Mouse (Mus musculus): ENCODE results near the gene Fgf14.

Gene Fgf14

DNA sequence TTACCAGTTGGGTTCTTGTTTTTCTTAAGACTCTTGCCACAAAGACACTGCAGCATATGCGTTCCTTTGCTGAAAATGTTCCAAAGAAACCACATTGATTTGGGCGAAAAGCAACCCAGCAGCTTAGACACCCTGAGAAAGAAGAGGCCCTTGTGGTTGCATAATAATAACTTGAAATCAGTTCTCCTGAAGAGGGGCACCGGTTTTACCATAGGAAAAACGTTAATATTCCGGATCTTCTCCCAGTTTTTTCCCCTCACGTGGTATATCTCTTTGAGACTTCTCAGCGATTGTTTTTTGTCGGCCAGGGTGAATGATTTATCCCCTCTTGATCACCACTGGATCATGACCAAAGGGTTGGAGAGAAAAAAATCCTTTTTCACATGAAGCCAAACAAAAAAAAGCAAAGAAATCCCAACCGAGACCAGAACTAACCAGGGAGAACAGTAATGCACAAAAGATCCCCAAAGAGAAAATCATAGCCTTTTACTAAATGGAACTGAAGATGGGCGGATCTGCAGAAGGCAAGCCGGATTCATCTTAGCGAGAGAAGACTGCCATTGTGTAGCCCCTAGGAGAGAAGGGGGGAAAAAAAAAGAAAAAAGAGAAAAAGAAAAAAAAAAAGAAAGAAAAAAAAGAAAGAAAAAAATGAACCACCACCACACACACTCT lies at the start of gene Fgf14:
Gene Fgf14, minus strand, starts transcription at position 622 of the 672 bp plus-strand sequence.
- H3K36me3 ChIP-seq (ENCODE audit: control insufficient read depth, insufficient read depth, low read length, poor library complexity, severe bottlenecking) = no peaks in the 10 kb centered on the region
- no peaks in the 10 kb centered on the region for H3K27me3 ChIP-seq (ENCODE audit: control insufficient read depth, insufficient read depth, low read length, poor library complexity, severe bottlenecking)
- no peak for DNase-seq (ENCODE audit: low read depth, low spot score)

DNA sequence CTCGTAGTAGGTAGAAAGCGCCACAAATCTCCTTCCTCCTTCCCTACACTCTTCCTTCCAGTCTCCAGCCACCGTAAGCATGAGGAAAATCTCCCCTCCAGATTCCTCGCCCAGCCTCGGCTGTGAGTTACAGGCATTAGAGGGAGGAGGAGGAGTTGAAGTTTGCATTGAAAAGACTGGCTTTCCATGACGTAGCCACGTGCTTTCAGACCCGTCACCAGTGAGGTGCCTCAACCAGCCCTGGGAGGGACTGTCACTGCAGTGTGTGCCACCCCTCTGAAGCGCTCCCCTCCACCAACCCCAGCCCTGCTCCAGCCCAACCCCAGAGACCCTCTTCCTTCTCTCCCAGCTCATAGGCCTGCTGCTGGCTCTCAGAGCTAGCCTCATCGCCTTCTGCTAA lies 452 bp upstream of the Fgf14 start:
- Histone ChIP-seq H3K27me3 (ENCODE audit: control insufficient read depth, insufficient read depth, low read length, poor library complexity, severe bottlenecking) (no peaks in the 10 kb centered on the region), H3K36me3 (ENCODE audit: control insufficient read depth, insufficient read depth, low read length, poor library complexity, severe bottlenecking) (no peaks in the 10 kb centered on the region)
- DNase-seq (ENCODE audit: low read depth, low spot score) = no peak

DNA sequence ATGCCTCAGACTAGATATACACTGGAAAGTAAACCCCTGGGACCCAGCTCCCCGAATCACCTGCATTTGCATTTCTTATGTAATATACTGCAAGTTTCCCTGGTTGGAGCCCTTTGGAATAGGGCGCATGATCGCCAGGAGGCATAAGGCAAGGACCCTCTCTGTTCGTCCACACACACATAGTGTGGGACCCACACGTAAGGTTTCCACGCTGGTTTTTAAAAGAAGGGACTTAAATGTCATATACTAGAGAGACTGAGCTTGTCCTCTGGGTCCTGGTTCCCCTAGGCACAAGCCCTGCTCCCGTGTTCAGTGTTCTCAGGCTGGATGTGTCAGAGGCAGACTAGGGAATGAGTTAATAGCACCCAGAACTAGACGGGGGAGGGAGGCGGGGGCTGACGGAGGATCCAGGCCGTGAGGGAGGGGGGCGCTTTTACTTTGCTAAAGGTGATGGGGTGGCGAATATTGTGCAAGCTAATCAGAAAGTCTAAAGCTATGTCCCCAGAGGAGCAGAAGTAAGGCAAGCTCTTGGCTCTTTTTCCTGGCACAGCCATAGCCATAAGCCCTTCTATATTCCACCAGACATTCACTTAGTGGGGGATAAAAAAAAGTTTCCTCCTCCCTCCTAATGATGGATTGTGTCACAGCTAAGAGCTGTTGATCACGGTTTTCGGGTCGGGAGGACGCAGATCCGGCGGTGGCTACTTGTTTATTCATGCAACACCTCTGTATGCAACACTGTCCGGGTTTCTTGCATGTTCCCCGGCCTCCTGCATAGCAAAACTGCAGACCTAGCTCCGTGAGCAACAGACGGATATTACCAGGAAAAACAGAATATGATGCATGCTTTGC lies 1.0 kb downstream of the Fgf14 start:
- DNase-seq (ENCODE audit: low read depth, low spot score) = no peak
- Histone ChIP-seq H3K27me3 (ENCODE audit: control insufficient read depth, insufficient read depth, low read length, poor library complexity, severe bottlenecking) (no peaks in the 10 kb centered on the region), H3K36me3 (ENCODE audit: control insufficient read depth, insufficient read depth, low read length, poor library complexity, severe bottlenecking) (no peaks in the 10 kb centered on the region)

DNA sequence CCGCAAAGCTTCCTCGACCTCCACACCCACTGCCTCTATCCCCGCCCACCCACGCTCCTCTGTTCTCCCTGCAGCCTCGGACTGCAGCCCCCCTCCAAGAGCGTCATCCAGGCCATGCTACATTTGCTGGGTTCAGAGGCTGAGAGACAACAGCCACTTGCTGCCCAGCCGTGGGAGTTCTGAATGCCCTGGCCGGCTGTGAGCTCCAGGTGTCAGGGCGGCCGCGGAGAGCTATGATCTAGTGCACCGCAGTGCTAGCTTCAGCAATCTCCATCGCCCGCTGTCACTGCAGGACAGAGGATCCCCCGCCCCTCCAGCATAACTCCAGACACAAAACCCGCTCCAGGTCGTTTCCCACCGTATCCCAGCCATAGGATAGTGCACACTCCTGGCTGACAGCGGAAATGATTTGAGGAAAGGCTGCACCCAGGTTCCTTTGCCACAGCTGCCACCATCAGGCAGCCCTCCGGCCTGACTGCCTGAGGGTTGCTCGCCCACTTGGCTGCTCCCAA lies 1.7 kb downstream of the Fgf14 start:
- DNase-seq (ENCODE audit: low read depth, low spot score) = no peak
- Histone ChIP-seq H3K36me3 (ENCODE audit: control insufficient read depth, insufficient read depth, low read length, poor library complexity, severe bottlenecking) (no peaks in the 10 kb centered on the region), H3K27me3 (ENCODE audit: control insufficient read depth, insufficient read depth, low read length, poor library complexity, severe bottlenecking) (no peaks in the 10 kb centered on the region)

DNA sequence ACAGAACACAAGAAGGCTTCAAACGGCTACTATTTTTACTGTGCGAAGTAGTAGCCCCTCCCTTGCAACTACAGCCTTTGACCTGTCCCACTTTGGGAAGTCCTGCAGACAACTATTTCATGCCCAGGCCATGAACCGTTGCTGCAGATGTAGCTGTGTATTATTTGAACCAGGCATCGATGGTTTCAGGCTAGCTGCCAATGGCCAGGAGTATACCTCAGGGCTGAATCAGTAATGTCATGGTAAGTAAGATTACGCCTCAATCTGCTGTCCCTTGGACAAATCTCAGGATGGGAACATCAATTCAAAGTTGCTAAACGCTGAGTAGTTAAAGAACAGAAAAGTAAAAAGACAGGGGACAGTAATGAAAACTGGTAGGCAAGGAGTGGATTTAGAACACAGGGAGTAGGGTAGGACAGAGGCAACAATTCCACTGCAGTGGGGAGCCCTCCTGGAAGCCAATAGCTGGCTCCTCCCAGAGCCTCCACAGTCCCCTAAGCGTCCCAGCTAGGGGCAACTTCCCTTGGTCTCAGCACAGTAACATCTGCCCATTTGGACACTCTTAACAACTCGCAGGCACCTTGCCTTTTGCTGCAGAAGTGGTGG lies 2.3 kb downstream of the Fgf14 start:
- no peak for DNase-seq (ENCODE audit: low read depth, low spot score)
- no peaks in the 10 kb centered on the region for H3K27me3 ChIP-seq (ENCODE audit: control insufficient read depth, insufficient read depth, low read length, poor library complexity, severe bottlenecking)
- H3K36me3 ChIP-seq (ENCODE audit: control insufficient read depth, insufficient read depth, low read length, poor library complexity, severe bottlenecking) = no peaks in the 10 kb centered on the region

DNA sequence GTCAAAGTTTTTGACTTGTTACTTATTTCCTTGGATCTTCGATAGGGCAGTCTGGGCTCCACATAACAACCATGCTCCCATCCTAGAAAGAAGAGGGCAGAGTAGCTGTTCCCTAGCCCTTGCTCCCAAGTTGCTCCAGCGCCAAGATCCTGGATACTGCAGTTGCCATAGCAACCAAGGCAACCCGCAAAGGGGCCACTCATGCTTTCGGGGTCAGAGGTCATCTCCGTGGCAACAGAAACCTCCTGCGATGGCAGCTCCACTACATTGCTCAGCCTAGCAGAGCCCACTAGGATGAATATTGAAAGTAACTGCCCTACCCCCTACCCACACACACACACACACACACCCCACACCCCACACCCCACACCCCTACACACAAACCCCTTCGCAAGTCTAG lies 7.2 kb downstream of the Fgf14 start:
- no peak for DNase-seq (ENCODE audit: low read depth, low spot score)
- Histone ChIP-seq H3K27me3 (ENCODE audit: control insufficient read depth, insufficient read depth, low read length, poor library complexity, severe bottlenecking) (no peaks in the 10 kb centered on the region), H3K36me3 (ENCODE audit: control insufficient read depth, insufficient read depth, low read length, poor library complexity, severe bottlenecking) (no peaks in the 10 kb centered on the region)

DNA sequence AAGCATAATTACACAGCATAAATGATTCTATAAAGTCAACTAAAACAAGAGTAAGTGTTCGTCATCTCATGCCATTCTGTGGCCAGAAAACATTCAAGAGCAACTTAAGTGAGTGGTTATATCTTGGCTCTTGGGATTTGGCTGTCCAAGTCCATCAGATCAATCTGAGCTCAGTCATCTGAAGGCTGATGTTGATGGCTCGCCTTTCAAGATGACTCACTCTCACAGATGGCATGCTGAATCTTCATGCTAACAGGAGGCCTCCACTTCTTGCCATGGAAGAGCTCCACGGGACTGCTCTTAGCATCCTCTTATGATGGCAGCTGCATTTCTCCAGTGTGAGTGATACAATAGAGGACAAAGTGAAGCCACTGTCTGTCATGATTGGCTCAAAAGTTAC lies 34.1 kb downstream of the Fgf14 start:
- Histone ChIP-seq H3K27me3 (ENCODE audit: control insufficient read depth, insufficient read depth, low read length, poor library complexity, severe bottlenecking) (no peaks in the 10 kb centered on the region), H3K36me3 (ENCODE audit: control insufficient read depth, insufficient read depth, low read length, poor library complexity, severe bottlenecking) (no peaks in the 10 kb centered on the region)
- DNase-seq (ENCODE audit: low read depth, low spot score) = no peak

DNA sequence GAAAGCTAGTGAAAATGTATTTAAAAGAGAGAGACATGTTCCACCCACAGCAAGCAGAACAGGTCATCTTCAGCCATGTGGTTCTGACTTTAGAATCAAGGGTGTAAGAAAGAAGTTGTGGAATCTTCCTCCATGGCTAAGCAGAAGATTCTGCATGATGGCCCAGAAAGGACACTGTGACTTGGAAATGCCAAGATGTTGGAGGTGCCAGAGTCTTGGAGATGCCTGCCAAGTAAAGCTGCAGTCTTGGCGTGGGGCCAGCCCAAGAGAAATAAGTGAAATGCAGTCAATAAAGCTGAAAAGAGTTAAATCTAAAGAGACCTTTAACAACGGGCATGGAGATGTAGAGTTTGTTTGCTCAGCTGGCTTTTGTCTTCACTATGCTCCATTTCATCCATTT lies 42.0 kb downstream of the Fgf14 start:
- Histone ChIP-seq H3K27me3 (ENCODE audit: control insufficient read depth, insufficient read depth, low read length, poor library complexity, severe bottlenecking) (no peaks in the 10 kb centered on the region), H3K36me3 (ENCODE audit: control insufficient read depth, insufficient read depth, low read length, poor library complexity, severe bottlenecking) (no peaks in the 10 kb centered on the region)
- no peak for DNase-seq (ENCODE audit: low read depth, low spot score)

DNA sequence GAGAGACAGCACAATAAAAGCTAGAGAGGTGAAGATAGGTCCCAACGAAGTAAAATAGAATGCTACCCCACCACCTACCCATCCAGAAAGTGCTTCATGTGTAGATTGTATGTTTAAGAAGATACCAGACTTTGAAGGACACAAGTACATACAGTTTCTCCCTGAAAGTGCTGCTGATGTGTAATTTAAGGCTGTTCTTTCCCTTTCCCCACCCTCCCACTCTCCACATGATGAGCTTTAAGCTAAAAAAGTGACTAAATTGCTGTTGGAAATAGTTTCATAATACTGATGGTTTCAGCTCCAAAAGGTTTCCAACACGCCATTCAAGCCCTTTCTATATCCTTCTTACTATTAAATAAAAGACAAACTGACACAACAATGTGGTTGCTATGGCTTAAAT lies 63.5 kb downstream of the Fgf14 start:
- H3K27me3 ChIP-seq (ENCODE audit: control insufficient read depth, insufficient read depth, low read length, poor library complexity, severe bottlenecking) = no peaks in the 10 kb centered on the region
- DNase-seq (ENCODE audit: low read depth, low spot score) = no peak
- H3K36me3 ChIP-seq (ENCODE audit: control insufficient read depth, insufficient read depth, low read length, poor library complexity, severe bottlenecking) = no peaks in the 10 kb centered on the region

DNA sequence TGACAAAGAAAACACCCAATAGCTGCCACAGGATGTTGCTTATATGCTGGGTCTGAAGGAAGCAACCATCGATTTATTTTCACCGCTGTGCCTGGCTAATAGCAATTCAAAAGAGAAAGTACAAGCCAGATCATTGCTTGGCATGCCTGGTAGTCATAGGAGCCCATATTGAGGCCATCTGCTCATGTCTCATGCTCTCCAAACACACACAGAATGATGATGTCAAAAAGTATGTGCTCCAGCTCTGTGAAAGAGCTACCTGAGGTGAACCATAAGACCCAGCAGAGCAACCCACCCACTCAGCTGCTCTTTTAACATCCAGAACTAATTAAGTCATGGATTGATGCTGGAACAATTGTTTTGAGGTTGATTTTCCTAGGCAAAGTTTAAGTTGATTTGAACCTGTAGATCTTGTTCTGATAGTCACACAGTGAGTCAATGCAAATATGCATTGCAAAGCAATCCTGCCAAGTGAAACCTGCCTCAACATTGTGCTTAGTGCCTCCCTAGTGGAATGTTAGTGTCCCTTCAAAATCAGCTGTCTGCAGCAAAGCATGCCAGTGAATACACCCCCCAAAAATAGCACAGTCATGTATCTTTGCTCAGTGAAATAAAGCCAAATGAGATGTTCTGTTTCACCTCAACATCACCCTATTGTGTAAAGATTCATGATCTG lies 70.8 kb downstream of the Fgf14 start:
- no peaks in the 10 kb centered on the region for H3K27me3 ChIP-seq (ENCODE audit: control insufficient read depth, insufficient read depth, low read length, poor library complexity, severe bottlenecking)
- no peak for DNase-seq (ENCODE audit: low read depth, low spot score)
- H3K36me3 ChIP-seq (ENCODE audit: control insufficient read depth, insufficient read depth, low read length, poor library complexity, severe bottlenecking) = no peaks in the 10 kb centered on the region

DNA sequence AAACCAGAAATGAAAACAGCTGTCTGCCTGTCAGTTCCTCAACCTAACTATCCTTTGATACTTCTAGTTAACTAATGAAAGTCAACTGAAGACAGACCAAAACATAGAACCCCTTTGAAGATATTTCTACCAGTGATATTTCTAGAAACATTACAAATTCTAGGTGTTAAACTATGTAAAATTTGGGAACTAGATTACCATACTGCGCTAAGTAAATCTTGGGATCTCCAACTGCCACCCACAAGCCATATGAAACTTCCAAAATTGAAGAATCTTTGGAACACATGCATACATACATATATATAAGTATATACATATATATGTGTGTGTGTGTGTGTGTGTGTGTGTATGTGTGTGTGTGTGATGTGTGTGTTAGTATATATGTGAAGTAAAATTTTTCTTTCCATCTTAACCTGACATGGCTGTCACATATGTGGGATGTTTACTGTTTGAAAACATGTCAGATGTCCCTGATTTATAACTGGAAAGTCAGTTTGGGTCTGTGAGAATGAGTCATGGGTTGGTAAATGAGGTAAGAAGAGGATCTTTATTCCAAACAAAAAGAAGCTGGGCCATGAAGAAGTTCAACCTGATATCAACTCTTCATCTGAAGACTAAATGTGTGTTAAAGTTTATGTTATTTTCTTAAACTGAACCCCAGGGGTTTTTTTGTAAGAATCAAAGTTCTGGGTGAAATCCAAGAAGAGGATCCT lies 71.7 kb downstream of the Fgf14 start:
- Histone ChIP-seq H3K27me3 (ENCODE audit: control insufficient read depth, insufficient read depth, low read length, poor library complexity, severe bottlenecking) (no peaks in the 10 kb centered on the region), H3K36me3 (ENCODE audit: control insufficient read depth, insufficient read depth, low read length, poor library complexity, severe bottlenecking) (no peaks in the 10 kb centered on the region)
- DNase-seq (ENCODE audit: low read depth, low spot score) = no peak

DNA sequence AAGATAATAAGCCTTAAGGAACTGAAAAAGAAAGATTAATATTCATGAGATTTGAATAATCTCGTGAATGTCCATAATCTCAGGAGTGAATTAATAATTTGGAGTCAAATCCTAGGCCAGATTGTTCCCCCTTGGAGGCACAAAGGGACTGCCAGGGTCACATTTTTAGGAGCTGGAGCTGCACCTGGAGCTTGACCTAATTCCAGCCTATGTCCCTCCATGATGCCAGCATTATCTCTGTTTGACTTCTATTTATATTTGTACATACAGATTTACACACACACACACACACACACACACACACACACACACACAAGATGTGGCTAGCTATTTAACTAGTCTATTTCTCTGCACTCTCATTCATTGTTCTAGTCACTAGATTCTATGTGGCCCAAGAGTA lies 100.4 kb downstream of the Fgf14 start:
- DNase-seq (ENCODE audit: low read depth, low spot score) = no peak
- Histone ChIP-seq H3K27me3 (ENCODE audit: control insufficient read depth, insufficient read depth, low read length, poor library complexity, severe bottlenecking) (no peaks in the 10 kb centered on the region), H3K36me3 (ENCODE audit: control insufficient read depth, insufficient read depth, low read length, poor library complexity, severe bottlenecking) (no peaks in the 10 kb centered on the region)

DNA sequence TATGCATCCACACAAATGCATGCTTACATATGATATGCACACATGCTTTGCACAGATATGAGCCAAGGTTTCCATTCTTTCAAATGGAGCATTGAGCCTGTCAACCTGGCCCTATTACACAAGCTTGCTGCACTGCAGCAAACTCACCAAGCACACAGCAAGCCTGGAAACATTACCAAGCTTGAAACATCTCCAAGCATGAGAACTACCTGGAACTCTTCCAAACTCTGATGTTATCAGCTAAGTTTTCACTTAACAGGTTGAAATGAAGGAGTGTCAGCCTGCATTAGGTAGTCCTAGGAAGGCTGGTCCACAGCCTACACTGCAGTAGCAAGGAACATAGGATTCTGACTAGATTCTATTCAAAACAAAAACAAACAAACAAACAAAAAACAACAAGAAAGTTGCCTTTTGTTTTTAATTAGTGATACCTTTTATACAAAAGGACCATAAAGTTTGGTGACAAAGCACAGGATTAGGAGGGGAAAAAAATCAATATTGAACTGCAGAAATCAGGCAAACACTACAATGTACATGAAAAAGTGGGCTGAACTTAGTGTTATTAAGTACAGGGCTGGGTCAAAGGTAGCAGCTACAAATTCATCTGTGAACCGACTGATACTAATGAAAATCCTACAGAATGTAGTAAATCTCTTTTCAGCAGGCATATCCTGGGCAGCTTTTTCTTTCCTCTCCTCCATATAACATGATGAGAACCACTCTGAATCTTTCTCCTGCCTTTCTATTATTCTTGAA lies 101.6 kb downstream of the Fgf14 start:
- Histone ChIP-seq H3K36me3 (ENCODE audit: control insufficient read depth, insufficient read depth, low read length, poor library complexity, severe bottlenecking) (no peaks in the 10 kb centered on the region), H3K27me3 (ENCODE audit: control insufficient read depth, insufficient read depth, low read length, poor library complexity, severe bottlenecking) (no peaks in the 10 kb centered on the region)
- DNase-seq (ENCODE audit: low read depth, low spot score) = no peak

DNA sequence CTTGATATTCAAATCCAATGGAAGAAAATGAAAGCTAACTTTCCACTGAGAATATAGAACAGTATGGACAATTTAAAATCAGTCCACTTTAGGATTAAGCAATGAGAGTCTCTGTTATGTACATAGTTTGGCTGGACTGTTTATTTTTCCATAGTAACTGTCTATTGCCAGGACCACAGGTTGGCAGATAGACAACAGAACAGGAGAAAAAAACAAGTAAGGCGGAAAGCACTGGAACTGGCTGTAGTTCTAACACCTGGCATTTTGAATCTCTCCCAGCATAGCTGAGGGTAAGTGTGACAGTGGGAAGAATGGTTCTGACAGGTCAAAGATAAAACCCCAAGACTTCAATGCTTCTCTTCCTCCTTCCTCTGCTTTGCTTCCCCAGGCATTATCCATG lies 110.5 kb downstream of the Fgf14 start:
- DNase-seq (ENCODE audit: low read depth, low spot score) = no peak
- Histone ChIP-seq H3K36me3 (ENCODE audit: control insufficient read depth, insufficient read depth, low read length, poor library complexity, severe bottlenecking) (no peaks in the 10 kb centered on the region), H3K27me3 (ENCODE audit: control insufficient read depth, insufficient read depth, low read length, poor library complexity, severe bottlenecking) (no peaks in the 10 kb centered on the region)
